Mouse (Mus musculus) ES-Bruce4 (cell line): ENCODE data around the gene Sergef. TPM values are rescaled to one million over a fixed set of nuclear protein-coding genes. Genes with fewer than 3 reads are reported as not detected.

Experiments used
- H3K27ac ChIP-seq: 2 replicates; pipeline ENCODE4 v1.5.1; 2012; ENCODE audit warnings: low read length, inconsistent platforms; ENCODE audit not compliant: insufficient read depth
- H3K27me3 ChIP-seq: 2 replicates; pipeline ENCODE4 v1.6.1; 2012; ENCODE audit warnings: mild to moderate bottlenecking, low read length, inconsistent platforms; ENCODE audit not compliant: control insufficient read depth, poor library complexity, insufficient read depth, severe bottlenecking
- H3K36me3 ChIP-seq: 2 replicates; pipeline ENCODE4 v1.6.1; 2012; ENCODE audit warnings: inconsistent platforms, mild to moderate bottlenecking, low read length, moderate library complexity; ENCODE audit not compliant: control insufficient read depth, poor library complexity, insufficient read depth, severe bottlenecking
- H3K4me1 ChIP-seq: one replicate; pipeline ENCODE4 v1.8.1; 2011; ENCODE audit warnings: low read length; ENCODE audit not compliant: control insufficient read depth, insufficient read depth
- H3K4me3 ChIP-seq: 2 replicates; pipeline ENCODE4 v1.5.1; 2011; ENCODE audit warnings: low read depth, mild to moderate bottlenecking, low read length
- H3K9ac ChIP-seq: 2 replicates; pipeline ENCODE4 v1.6.1; 2012; ENCODE audit warnings: low read depth, mild to moderate bottlenecking, inconsistent platforms; ENCODE audit not compliant: poor library complexity, severe bottlenecking
- H3K9me3 ChIP-seq: replicated peaks from 2 replicates; pipeline ENCODE4 v1.6.1; 2012; ENCODE audit warnings: mild to moderate bottlenecking, low read length, inconsistent platforms; ENCODE audit not compliant: control insufficient read depth, poor library complexity, insufficient read depth, severe bottlenecking
- CTCF ChIP-seq: IDR thresholded peaks from one replicate; pipeline ENCODE4 v1.8.1; 2011; ENCODE audit warnings: low read depth, low read length
- EP300 ChIP-seq: IDR thresholded peaks from 2 replicates; pipeline ENCODE4 v1.6.1; 2011; ENCODE audit warnings: low read depth, low read length; ENCODE audit not compliant: insufficient read depth
- POLR2A ChIP-seq: IDR thresholded peaks from one replicate; pipeline ENCODE4 v1.8.1; 2011; ENCODE audit warnings: low read length; ENCODE audit not compliant: insufficient read depth
- polyA plus RNA-seq: library from polyadenylated mRNA; stranded (reverse); fragments of >200 nt; gene quantifications from 2 replicates; pipeline ENCODE4 v1.2.4, GENCODE M21; 2011; ENCODE audit warnings: low read depth; ENCODE audit not compliant: missing spikeins, insufficient read depth, insufficient read length

Sergef gene
- polyA plus RNA-seq, 1 experiment = 5.8 TPM

DNA sequence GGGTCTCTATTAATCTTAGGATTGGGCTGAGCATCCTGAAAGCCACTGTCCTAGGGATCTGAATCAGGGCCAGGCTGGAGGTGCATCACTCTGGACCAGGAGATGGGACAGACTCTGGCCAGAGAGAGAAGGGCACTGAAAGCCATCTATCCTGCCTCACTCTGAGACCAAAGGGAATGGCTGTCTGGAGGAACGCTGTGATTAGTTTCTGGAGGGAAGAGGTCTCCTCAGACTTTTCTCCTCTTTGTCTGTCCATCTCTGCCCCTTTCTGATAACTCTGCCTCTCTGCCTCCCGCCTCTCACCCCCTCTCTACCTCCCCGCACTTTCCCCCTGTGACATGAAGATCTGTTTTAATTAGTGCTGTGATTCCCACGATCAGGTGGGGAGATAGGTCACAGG, 244.7 kb downstream of the Sergef start:
- no peaks in the 10 kb centered on the region for H3K9me3 ChIP-seq
- no peak overlapping the region for H3K9ac ChIP-seq
- no peaks in the 10 kb centered on the region for H3K4me1 ChIP-seq
- H3K4me3 ChIP-seq = no peak overlapping the region
- TF ChIP-seq POLR2A = no peak
- no peak for TF ChIP-seq EP300
- TF ChIP-seq CTCF = no peak
- H3K27me3 ChIP-seq = peaks cover 3% of the 10 kb centered on the region; the same call in 1 of the 2 replicates
- H3K36me3 ChIP-seq = no peaks in the 10 kb centered on the region
- H3K27ac ChIP-seq = no peak overlapping the region

- no peak overlapping the region for H3K4me3 ChIP-seq
- no peaks in the 10 kb centered on the region for H3K9me3 ChIP-seq
- H3K4me1 ChIP-seq = no peaks in the 10 kb centered on the region
- no peaks in the 10 kb centered on the region for H3K36me3 ChIP-seq
- H3K27me3 ChIP-seq = peaks cover 3% of the 10 kb centered on the region; the same call in 1 of the 2 replicates
- H3K27ac ChIP-seq = no peak overlapping the region
- TF ChIP-seq POLR2A (no peak), CTCF (no peak), EP300 (no peak)
- H3K9ac ChIP-seq = no peak overlapping the region
These were observed 245.7 kb downstream of the Sergef start for GRCm38 (mm10) chr7:46393718-46394511.

Other genes with a start within 250 kb of the Sergef start
- gene Kcnc1, start 243.3 kb downstream of the Sergef start, polyA plus RNA-seq = 0.07 TPM in 1 of 2 replicates, not detected in the other
- gene Tph1, start 32.7 kb upstream of the Sergef start, polyA plus RNA-seq = 1.5 and 1.6 TPM in 2 replicates
- 36.5 and 40.2 TPM in 2 replicates for gene Saal1, start 70.9 kb upstream of the Sergef start, polyA plus RNA-seq
- 3.2 and 3.8 TPM in 2 replicates for gene Saa3, start 75.9 kb upstream of the Sergef start, polyA plus RNA-seq
- not detected in 2 replicates for gene Saa4, start 92.8 kb upstream of the Sergef start, polyA plus RNA-seq
- not detected in 2 replicates for gene Saa1, start 103.2 kb upstream of the Sergef start, polyA plus RNA-seq
- gene Saa2, start 112.0 kb upstream of the Sergef start, polyA plus RNA-seq = not detected in 2 replicates
- gene Hps5, start 156.3 kb upstream of the Sergef start, polyA plus RNA-seq = 14.8 and 20.3 TPM in 2 replicates
- 68.4 and 81.9 TPM in 2 replicates for gene Gtf2h1, start 156.3 kb upstream of the Sergef start, polyA plus RNA-seq
- 626 and 671 TPM in 2 replicates for gene Ldha, start 201.7 kb upstream of the Sergef start, polyA plus RNA-seq
- gene Ldhc, start 221.4 kb upstream of the Sergef start, polyA plus RNA-seq = 0.57 and 1.3 TPM in 2 replicates